Mouse (Mus musculus) midbrain, embryonic 13.5 days (tissue): ENCODE measurements around the gene Pop5. TPM values are rescaled to one million over a fixed set of nuclear protein-coding genes. Genes with fewer than 3 reads are reported as not detected.

Experiments
- ATAC-seq: fragments of 200-750 bp; cut with Nextera tagmentation; 2 replicates; pipeline ENCODE4 v1.8.0; 2017; ENCODE audit warnings: mild to moderate bottlenecking, moderate TSS enrichment, moderate library complexity
- H3K27ac ChIP-seq: fragments of 300-500 bp; sonication (generic); 2 replicates; pipeline ENCODE4 v1.5.1; 2015; ENCODE audit warnings: inconsistent platforms, mild to moderate bottlenecking, moderate library complexity
- H3K27me3 ChIP-seq: fragments of 300-500 bp; sonication (generic); 2 replicates; pipeline ENCODE4 v1.6.1; 2015; ENCODE audit warnings: mild to moderate bottlenecking, inconsistent platforms
- H3K36me3 ChIP-seq: fragments of 300-500 bp; sonication (generic); 2 replicates; pipeline ENCODE4 v1.6.1; 2015; ENCODE audit warnings: mild to moderate bottlenecking, inconsistent platforms
- H3K4me1 ChIP-seq: fragments of 300-500 bp; sonication (generic); replicated peaks from 2 replicates; pipeline ENCODE4 v1.6.1; 2015; ENCODE audit warnings: inconsistent platforms
- H3K4me2 ChIP-seq: fragments of 300-500 bp; sonication (generic); replicated peaks from 2 replicates; pipeline ENCODE4 v1.6.1; 2015; ENCODE audit warnings: moderate library complexity, mild to moderate bottlenecking, inconsistent platforms
- H3K4me3 ChIP-seq: fragments of 300-500 bp; sonication (generic); replicated peaks from 2 replicates; pipeline ENCODE4 v1.5.1; 2015; ENCODE audit warnings: mild to moderate bottlenecking, inconsistent platforms
- H3K9ac ChIP-seq: fragments of 300-500 bp; sonication (generic); replicated peaks from 2 replicates; pipeline ENCODE4 v1.6.1; 2015; ENCODE audit warnings: mild to moderate bottlenecking, inconsistent platforms
- H3K9me3 ChIP-seq: fragments of 300-500 bp; sonication (generic); 2 replicates; pipeline ENCODE4 v1.6.1; 2016; ENCODE audit warnings: mild to moderate bottlenecking, inconsistent platforms
- WGBS: fragments of 180-500 bp; shearing (Covaris S2); methylation state at CpG from one replicate; pipeline ENCODE4 v1.1.7; 2015; 5-methylcytosine and 5-hydroxymethylcytosine counted together
- polyA plus RNA-seq: library from polyadenylated mRNA; unstranded; fragments of >200 nt; fragmentation: Nextera tagmentation; extraction: Ambion mirVana; gene quantifications from 2 replicates; pipeline ENCODE4 v1.2.1, GENCODE M21; 2015

The Pop5 gene
- polyA plus RNA-seq, 1 experiment from 2014 or later = 110 TPM

DNA sequence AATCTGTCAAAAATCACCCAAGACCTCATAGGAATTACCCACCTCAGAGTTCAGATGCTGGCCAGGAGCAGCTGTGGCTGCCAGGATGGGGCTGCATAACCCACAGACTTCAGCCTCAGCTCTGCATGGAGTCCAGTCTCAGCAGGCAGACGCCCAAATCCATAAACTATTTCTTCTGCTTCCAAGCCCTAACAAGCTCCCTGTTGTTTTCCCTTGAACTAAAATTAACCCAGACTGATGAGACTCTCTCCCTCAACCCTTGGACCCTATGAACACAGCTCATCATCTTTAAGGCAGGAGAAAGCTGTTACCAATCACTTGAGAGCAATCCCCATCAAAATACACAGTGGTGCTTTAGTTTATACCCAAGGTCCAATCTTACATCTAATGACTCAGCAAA, 19.8 kb downstream of the Pop5 start:
- no peaks in the 10 kb centered on the region for H3K9me3 ChIP-seq
- no peaks in the 10 kb centered on the region for H3K4me1 ChIP-seq
- no peaks in the 10 kb centered on the region for H3K27me3 ChIP-seq
- no peak for ATAC-seq
- WGBS = 90% methylated on average over 1 of the region's 1 CpGs
- no peak overlapping the region for H3K27ac ChIP-seq
- no peak overlapping the region for H3K9ac ChIP-seq
- peaks cover 70% of the 10 kb centered on the region for H3K36me3 ChIP-seq
- no peak overlapping the region for H3K4me3 ChIP-seq
- H3K4me2 ChIP-seq = no peak overlapping the region

DNA sequence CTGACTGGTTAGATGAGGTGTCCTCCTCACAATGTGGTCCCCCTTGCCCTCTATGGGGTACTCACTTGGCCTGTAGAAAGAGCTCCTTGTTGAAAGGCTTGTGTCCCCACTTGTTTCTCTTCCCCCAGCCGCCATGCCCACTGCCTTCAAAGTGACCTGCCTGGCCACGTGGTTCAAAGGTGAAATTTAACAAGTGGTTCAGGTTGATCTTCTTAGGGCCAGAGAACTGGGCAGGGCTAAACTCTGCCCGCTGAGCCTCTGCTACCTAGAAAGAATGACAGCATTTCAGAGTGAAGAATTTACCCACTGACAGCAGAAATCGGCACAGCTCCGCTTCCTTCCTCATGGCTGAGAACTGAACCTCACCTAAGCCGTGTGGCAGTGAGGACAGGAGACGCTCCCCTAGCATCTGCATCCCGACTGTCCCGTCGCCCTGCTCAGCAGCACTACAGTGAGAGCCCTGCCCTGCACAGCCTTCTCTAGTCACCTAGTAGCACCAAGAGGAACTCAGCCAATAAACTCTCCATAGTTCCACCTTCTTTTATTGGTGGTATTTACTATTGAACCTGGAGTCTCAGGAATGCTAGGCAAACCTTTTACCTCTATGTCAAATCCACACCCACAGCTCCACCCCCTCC, 21.4 kb downstream of the Pop5 start:
- no peak overlapping the region for H3K4me3 ChIP-seq
- H3K9ac ChIP-seq = no peak overlapping the region
- no peak overlapping the region for H3K4me2 ChIP-seq
- 94% methylated on average over 10 of the region's 10 CpGs for WGBS
- peaks cover 59% of the 10 kb centered on the region for H3K36me3 ChIP-seq
- ATAC-seq = no peak
- no peaks in the 10 kb centered on the region for H3K9me3 ChIP-seq
- H3K27ac ChIP-seq = no peak overlapping the region
- H3K27me3 ChIP-seq = no peaks in the 10 kb centered on the region
- no peaks in the 10 kb centered on the region for H3K4me1 ChIP-seq

DNA sequence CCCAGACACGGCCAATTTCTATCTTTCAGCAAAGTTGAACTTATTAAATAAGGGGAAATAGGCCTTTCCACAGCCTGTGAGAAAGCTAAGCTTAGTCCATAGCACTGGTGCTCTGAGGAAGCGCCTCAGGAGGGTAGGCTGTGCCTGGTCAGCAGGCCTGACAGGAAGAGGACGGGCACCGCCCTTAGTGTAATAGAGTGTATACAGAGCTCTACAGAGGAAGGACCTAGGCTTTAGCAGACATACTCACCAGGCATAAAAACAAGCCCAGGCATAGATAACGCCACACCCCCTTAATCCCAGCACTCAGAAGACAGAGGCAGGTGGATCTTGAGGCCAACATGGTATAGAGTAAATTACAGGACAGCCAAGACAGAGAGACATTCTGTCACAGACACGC, 24.7 kb downstream of the Pop5 start:
- H3K36me3 ChIP-seq = peaks cover 61% of the 10 kb centered on the region

DNA sequence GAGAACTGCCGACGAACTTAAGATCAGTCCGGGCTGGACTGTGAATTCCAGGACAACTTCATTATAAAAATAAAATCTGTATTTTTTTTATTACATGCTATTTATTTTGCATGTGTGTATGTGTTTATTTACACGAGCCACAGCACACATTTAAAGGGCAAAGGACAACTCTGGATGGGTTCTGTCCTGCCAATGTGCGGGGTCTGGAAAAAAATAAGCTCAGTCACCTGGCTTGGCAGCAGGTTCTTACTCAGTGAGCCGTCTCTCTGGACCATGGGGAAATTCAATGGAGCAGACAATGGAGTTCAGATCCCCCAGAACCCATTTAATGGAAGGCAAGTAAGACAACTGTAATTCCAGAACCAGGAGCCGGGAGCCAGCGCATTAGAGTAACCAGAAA, 25.5 kb downstream of the Pop5 start:
- peaks cover 14% of the 10 kb centered on the region for H3K4me1 ChIP-seq
- no peak overlapping the region for H3K4me3 ChIP-seq
- H3K27me3 ChIP-seq = no peaks in the 10 kb centered on the region
- H3K9ac ChIP-seq = no peak overlapping the region
- H3K27ac ChIP-seq = no peak overlapping the region
- ATAC-seq = no peak
- peaks cover 56% of the 10 kb centered on the region for H3K36me3 ChIP-seq
- no peak overlapping the region for H3K4me2 ChIP-seq
- H3K9me3 ChIP-seq = no peaks in the 10 kb centered on the region
- 91% methylated on average over 8 of the region's 8 CpGs for WGBS

More for the DNA sequence above, 24.7 kb downstream of the Pop5 start:
- H3K4me3 ChIP-seq = no peak overlapping the region
- no peak overlapping the region for H3K4me2 ChIP-seq
- H3K4me1 ChIP-seq = peaks cover 9% of the 10 kb centered on the region; the same call in 1 of the 2 replicates
- no peaks in the 10 kb centered on the region for H3K9me3 ChIP-seq
- no peak overlapping the region for H3K27ac ChIP-seq
- H3K27me3 ChIP-seq = no peaks in the 10 kb centered on the region
- no peak for ATAC-seq
- H3K9ac ChIP-seq = no peak overlapping the region
- 94% methylated on average over 6 of the region's 6 CpGs for WGBS

DNA sequence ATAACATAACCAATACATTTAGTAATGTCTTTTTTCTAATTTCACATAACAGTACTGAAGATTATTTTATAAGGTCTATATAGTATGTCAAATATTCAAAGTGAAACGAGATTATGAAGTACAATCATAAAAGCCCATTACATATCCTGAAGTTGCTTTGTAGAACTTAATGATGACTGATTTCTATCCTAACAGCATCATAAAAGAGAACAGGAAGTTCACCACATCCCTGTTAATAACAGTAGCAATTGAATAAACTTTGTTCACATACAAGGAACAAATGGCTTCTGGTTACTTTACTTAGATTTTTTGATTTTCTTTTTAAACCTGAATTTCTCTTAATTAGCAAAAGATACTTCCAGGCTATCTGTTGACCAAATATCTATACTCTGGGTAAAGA, 26.2 kb downstream of the Pop5 start:
- Histone ChIP-seq H3K4me2 (no peak overlapping the region), H3K9me3 (no peaks in the 10 kb centered on the region), H3K4me1 (peaks cover 16% of the 10 kb centered on the region), H3K36me3 (peaks cover 53% of the 10 kb centered on the region), H3K27me3 (no peaks in the 10 kb centered on the region), H3K4me3 (no peak overlapping the region), H3K27ac (no peak overlapping the region), H3K9ac (no peak overlapping the region)
- 97% methylated on average over 1 of the region's 1 CpGs for WGBS
- no peak for ATAC-seq

DNA sequence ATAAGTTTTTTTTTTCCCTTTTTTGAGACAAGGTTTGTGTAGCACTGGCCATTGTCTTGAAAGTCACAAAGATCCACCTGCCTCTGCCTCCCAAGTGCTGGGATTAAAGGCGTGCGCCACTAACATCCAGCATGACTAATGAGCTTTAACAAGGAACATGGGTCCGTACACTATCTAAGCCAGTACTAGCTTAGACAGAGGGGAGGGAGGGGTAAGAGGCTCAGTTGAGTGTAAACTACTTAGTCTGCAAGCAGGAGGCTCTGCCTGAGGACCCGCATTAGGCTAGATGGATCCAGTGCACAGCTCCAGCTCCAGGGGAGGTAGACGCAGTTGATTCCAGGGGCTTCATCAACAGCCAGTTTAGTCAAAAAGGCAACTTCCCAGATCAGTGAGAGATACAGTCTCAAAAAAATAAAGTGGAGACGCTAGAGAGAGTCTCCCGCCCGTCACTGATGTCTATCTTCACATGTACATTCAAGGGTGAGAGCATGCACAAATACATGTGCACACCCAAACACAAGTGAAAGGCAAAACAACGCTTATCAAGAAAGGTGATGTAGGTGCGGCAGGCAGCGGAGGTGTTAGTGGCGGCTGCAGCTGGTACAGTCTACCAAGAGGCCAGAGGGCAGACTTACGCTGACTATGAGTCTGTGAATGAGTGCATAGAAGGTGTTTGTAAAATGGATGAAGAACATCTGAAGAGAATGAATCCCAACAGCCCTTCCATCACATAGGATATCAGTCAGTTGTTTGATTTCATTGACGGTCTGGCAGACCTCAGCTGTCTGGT, 27.1 kb downstream of the Pop5 start:
- H3K27me3 ChIP-seq = no peaks in the 10 kb centered on the region
- H3K4me3 ChIP-seq = no peak overlapping the region
- H3K4me1 ChIP-seq = peaks cover 23% of the 10 kb centered on the region
- peaks cover 45% of the 10 kb centered on the region for H3K36me3 ChIP-seq
- 0 out of 2 replicates have a peak, but pooled peaks have one; percentile 24 for ATAC-seq
- no peak overlapping the region for H3K4me2 ChIP-seq
- no peaks in the 10 kb centered on the region for H3K9me3 ChIP-seq
- H3K9ac ChIP-seq = no peak overlapping the region
- 81% methylated on average over 14 of the region's 14 CpGs for WGBS
- no peak overlapping the region for H3K27ac ChIP-seq

DNA sequence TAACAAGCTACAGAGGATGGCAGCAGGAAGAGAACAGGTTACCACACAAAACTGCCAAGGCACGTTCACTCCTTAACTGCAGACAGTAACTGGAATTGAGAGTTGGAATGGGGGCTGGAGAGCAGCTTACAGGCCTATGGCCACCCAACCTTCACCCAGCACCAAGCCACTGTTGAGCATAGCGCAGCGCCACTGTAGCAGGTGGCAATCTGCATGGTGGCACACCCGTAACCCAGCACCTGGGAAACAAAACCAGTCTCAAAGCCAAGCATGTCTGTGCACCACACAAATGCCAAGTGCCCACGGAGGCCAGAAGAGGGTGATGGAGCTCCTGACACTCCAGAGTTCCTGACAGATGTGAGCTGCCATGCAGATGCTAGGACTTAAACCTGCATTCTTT, 30.7 kb downstream of the Pop5 start:
- Histone ChIP-seq H3K9ac (no peak overlapping the region), H3K27me3 (no peaks in the 10 kb centered on the region), H3K36me3 (peaks cover 25% of the 10 kb centered on the region), H3K27ac (no peak overlapping the region), H3K4me2 (no peak overlapping the region), H3K4me3 (no peak overlapping the region), H3K9me3 (no peaks in the 10 kb centered on the region), H3K4me1 (peaks cover 55% of the 10 kb centered on the region)
- no peak for ATAC-seq
- 94% methylated on average over 5 of the region's 5 CpGs for WGBS

DNA sequence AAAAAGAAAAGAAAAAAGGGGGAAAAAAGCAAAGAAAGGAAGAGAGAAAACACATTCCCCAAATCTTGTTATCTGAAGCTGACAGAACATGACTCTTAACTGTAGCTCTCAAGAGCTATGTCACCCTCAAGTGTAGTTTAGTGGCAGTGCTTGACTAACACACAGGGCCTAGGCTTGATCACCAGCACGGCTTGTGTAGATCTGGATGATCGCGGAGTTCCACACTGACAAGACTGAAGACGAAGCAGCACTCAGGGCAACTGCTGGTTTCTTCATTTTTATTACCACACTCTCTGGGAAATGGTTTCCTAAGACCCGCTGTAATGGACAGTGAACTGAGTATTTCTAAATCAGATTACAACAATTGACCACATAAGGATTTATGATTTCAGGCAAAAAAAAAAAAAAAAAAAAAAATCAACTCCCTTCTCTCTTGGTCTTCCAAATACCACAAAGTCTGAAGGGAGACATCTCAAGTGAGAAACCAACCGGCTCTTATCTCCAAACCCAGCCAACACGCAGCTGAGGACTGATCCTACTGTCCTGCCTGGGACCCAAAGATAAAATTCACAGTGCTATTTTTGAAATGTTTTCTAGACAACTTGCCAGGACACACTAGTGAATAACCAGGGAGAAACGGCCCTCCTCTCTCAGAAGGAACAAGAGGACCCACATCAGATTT, 31.3 kb downstream of the Pop5 start:
- H3K4me2 ChIP-seq = no peak overlapping the region
- no peaks in the 10 kb centered on the region for H3K27me3 ChIP-seq
- H3K9me3 ChIP-seq = no peaks in the 10 kb centered on the region
- H3K4me1 ChIP-seq = peaks cover 58% of the 10 kb centered on the region
- H3K36me3 ChIP-seq = peaks cover 25% of the 10 kb centered on the region
- H3K9ac ChIP-seq = no peak overlapping the region
- 84% methylated on average over 8 of the region's 8 CpGs for WGBS
- no peak overlapping the region for H3K27ac ChIP-seq
- no peak overlapping the region for H3K4me3 ChIP-seq
- ATAC-seq = no peak

DNA sequence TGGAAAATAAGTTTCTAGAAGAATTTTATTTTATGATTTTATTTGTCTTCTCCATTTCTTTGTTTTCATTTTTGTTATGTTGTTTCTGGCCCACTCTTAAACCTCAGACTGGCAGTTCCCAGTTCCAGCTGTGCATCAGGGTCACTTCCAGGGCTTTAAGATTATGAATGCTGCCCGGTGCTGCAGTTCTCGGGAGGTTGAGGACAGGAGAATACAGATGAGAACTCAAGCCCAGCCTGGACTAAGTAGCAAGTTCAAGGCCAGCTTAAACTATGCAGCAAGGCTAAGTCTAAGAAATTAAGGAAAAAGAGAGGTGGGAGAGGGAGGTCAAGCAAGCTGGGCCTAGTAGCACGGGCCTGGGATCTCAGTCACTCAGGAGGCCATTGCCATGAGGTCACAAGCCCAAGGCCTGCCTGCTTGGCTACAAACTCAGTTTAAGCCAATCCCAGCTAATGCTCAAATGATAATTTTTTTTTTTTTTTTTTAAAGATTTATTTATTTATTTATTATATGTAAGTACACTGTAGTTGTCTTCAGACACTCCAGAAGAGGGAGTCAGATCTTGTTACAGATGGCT, 31.9 kb downstream of the Pop5 start:
- peaks cover 57% of the 10 kb centered on the region for H3K4me1 ChIP-seq
- H3K27ac ChIP-seq = no peak overlapping the region
- WGBS = 77% methylated on average over 3 of the region's 3 CpGs
- H3K4me3 ChIP-seq = no peak overlapping the region
- H3K9ac ChIP-seq = no peak overlapping the region
- ATAC-seq = no peak
- H3K9me3 ChIP-seq = no peaks in the 10 kb centered on the region
- H3K4me2 ChIP-seq = no peak overlapping the region
- no peaks in the 10 kb centered on the region for H3K27me3 ChIP-seq
- H3K36me3 ChIP-seq = peaks cover 23% of the 10 kb centered on the region

DNA sequence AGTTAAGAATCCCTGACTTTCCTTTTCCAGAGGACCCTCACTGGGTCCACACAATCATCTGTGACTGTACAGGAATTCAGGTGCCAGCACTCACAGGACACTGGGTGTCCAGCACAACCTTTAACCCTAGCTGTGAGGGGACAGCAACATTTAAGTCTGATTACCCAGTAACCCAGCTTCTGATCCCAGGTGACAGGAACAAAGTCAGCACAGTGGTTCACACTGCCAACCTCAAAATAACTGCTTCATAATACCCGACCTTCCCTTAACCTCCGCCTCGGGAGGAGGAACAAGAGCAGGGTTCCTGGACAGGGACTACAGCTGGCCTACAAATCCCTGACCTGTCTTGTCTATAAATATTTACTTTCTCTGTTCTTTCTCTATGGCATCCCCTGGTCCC, 32.6 kb downstream of the Pop5 start:
- Histone ChIP-seq H3K9me3 (no peaks in the 10 kb centered on the region), H3K4me1 (peaks cover 54% of the 10 kb centered on the region)

DNA sequence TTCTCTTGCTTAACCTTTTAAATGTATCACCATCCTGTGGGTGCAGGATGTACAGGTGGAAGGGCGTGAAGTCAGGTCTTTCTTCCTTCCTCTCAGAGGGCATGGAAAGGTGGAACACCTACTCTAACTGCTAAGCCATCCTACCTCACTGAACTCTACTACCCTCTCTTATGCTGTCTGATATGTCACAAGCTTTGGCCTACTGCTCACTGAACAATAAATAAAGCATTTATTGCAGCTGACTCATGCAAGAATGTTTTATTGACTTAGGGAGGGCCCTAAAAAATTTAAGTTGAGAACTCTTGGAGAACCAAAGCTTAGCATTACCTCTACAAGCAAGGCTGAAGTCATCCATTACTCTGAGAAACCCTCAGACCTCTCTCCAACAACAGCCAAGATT, 34.3 kb downstream of the Pop5 start:
- 0 out of 2 replicates have a peak overlapping the region, but pooled peaks have one; percentile 26 for H3K9ac ChIP-seq
- peak overlapping the region; percentile 90 for H3K4me2 ChIP-seq
- H3K27ac ChIP-seq = no peak overlapping the region
- H3K27me3 ChIP-seq = no peaks in the 10 kb centered on the region
- no peak for ATAC-seq
- H3K4me3 ChIP-seq = peak overlapping the region; percentile 98; the same call in 1 of the 2 replicates
- 100% methylated on average over 1 of the region's 1 CpGs for WGBS
- peaks cover 17% of the 10 kb centered on the region for H3K36me3 ChIP-seq
- H3K4me1 ChIP-seq = peaks cover 58% of the 10 kb centered on the region
- H3K9me3 ChIP-seq = no peaks in the 10 kb centered on the region

More for the DNA sequence above, 32.6 kb downstream of the Pop5 start:
- no peak overlapping the region for H3K27ac ChIP-seq
- H3K36me3 ChIP-seq = peaks cover 17% of the 10 kb centered on the region
- H3K4me2 ChIP-seq = no peak overlapping the region
- no peak overlapping the region for H3K9ac ChIP-seq
- no peak for ATAC-seq
- no peak overlapping the region for H3K4me3 ChIP-seq
- 72% methylated on average over 3 of the region's 3 CpGs for WGBS
- H3K27me3 ChIP-seq = no peaks in the 10 kb centered on the region
